Mouse (Mus musculus): ENCODE measurements at regions not wholly inside any gene's neighbourhood (a gene's known extent, or its start where the extent isn't known, plus 50 kb on each side); places are given as distances from the start of the nearest gene placed in this dataset.

DNA sequence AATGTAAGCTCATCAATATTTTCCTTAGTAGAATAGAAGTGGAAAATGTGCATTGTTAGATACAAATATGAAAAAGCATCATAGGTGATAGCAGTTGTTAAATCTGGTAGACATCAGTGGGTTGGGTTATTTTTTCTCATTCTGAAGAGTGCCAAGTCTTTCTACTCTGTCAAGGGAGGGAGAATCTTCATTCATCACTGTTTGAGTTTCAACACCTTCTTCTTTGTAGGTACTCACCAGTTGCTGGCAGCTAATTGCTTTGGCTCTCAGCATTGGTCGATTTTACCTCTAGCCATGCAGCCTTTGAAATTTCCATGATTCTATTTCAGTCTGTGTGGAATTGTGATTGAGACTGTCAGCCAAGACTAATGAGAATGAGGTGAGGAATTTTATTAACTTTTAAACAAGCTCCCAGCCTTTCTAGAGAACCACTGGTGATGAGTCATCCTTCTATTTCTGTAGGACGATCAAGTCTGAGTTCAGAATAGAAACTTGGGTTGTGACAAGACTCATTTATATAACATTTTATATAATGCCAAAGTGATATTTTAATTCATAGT, 590.3 kb downstream of the Gabrg1 start:
- DNase-seq (ENCODE audit: low spot score in 2 of 2), result peak; percentile 19 to 63
